Mouse (Mus musculus): ENCODE measurements around the gene Ggt1.

- no peak for TF ChIP-seq SIN3A (IDR thresholded peaks at IDR 0.05; ENCODE audit: low read length)
- TF ChIP-seq CTCF (conservative IDR thresholded peaks at IDR 0.05 in 1 of 2, IDR thresholded peaks at IDR 0.05 in 1 of 2; ENCODE audit: low read depth in 2 of 2, low read length in 2 of 2): no peak
- no peak for TF ChIP-seq BHLHE40 (IDR thresholded peaks at IDR 0.05; ENCODE audit: low read depth, low read length)
- no peak for TF ChIP-seq POLR2A (IDR thresholded peaks at IDR 0.05; ENCODE audit: low read depth, low read length)
- no peak for TF ChIP-seq ZMIZ1 (IDR thresholded peaks at IDR 0.05; ENCODE audit: low read depth, low read length)
- no peak for TF ChIP-seq ETS1 (conservative IDR thresholded peaks at IDR 0.05; ENCODE audit: low read depth, low read length)
- no peak for TF ChIP-seq CHD2 (IDR thresholded peaks at IDR 0.05; ENCODE audit: low read length)
- no peak for TF ChIP-seq NRF1 (IDR thresholded peaks at IDR 0.05; ENCODE audit: low read depth, low read length)
- TF ChIP-seq RAD21 (IDR thresholded peaks at IDR 0.05; ENCODE audit: low read depth, low read length): no peak
Measured at GRCm38 (mm10) chr10:75516038-75516723, 45.2 kb upstream of the Ggt1 start.
